Mouse (Mus musculus) ovary, postnatal 14 days (tissue): Measurements from ENCODE around the gene Rpl6.

Source experiments
- DNase-seq: peaks from one replicate; pipeline ENCODE4 v3.0.0; 2022; ENCODE audit warnings: low spot score

The Rpl6 gene

DNA sequence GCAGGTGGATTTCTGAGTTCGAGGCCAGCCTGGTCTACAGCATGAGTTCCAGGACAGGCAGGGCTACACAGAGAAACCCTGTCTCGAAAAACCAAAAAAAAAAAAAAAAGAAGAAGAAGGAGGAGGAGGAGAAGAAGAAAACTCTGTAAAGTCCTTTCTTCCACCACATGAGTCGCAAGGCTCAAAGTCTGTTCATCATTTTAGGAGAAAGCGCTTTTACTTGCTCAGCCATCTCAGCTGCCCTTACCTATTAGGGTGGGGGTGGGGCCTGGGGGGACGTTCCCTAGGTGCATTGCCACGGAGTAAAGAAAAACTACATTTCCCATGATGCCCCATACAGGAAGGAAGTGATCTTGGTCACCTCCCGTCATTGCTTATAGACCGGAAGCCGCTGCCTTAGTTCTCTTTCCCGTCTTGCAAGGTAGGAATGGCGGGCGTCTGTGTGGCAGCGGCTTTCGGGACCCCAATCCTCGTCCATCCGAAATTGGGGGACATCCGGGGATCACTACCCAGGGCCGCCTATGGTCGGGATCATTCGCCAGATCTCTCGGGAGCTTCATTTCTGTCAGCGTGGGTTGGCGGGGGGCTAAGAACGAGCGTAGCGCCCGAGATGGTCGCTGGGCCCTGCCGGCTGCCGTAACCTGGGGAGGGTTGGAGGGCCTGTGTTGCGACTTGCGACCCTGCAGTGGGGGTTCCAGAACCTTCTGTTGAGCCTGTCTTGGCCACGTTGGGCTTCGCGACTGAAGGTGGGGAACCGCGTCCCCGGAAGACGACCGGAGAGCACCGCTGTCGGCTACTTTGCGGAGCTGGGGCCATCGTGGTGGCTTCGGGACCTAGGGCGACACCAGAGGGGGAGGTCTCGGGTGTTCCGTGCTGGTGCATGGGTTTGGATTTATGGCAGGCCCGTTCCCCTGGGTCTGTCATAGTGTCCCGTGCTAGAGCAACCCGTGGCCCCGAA is at the start of gene Rpl6:
Rpl6 (plus strand) TSS at position 350 of the 958 bp plus-strand sequence.
- DNase-seq, result peak; percentile 69

DNA sequence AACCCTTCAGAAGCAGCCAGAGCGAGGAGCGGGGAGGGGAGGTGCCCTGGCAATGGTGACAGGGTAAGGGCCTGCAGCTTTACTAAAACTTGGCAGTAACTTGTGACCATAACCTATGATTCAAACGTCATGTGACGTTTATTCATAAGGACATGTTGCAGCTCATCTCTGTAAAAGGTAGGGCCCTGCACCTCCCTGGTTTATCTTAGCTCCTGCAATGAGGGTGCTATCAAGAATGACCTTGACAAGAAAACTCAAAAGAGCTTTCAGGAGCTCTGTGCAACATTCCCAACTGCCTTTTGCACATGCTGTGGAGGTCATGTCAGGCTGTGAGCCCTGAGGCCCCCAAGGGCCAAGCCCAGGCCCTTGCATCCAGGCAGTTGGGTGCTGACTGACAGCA is 48.2 kb upstream of the Rpl6 start:
- DNase-seq, result no peak

GRCm38 (mm10) chr5:121157017-121157416 is 47.3 kb upstream of the Rpl6 start:
- no peak for DNase-seq

DNA sequence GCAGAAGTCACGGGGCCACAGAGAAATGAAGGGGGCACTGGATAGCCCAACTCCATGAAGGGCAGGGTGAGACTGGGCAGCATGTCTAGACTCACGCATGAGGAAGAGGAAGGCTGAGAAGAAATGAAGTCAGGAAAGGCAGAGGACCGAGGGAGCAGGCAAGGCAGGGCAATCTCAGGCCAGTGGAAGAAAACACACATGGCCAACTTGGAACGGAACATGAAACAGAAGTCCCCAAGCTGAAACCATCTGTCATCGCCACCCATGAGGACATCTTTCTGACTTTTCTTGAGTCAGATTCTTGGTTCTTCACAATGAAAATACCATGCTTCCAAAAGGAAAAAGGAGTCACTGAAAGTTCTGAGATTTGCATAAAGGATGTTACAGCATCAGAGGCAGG is 46.8 kb upstream of the Rpl6 start:
- no peak for DNase-seq

DNA sequence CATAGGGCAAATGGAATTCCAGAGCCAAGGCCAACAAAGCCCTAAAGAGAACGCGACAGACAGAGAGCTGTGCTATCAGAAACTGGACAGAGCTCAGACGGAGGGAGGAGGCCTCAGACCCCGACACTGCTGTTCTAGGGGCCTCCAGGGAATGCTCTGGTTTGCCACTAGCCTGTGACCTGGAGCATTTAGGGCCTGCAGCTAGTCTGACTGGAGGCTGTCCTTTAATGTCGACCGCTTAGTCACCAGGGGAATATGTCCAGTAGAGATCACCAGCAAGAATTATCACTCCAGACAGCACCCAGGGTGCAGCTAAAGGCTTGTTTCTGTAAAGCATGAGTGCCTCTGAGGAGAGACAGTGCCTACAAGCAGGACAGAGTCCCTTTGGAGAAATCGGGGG is 45.3 kb upstream of the Rpl6 start:
- no peak for DNase-seq

GRCm38 (mm10) chr5:121162285-121162684 is 42.0 kb upstream of the Rpl6 start:
- no peak for DNase-seq

DNA sequence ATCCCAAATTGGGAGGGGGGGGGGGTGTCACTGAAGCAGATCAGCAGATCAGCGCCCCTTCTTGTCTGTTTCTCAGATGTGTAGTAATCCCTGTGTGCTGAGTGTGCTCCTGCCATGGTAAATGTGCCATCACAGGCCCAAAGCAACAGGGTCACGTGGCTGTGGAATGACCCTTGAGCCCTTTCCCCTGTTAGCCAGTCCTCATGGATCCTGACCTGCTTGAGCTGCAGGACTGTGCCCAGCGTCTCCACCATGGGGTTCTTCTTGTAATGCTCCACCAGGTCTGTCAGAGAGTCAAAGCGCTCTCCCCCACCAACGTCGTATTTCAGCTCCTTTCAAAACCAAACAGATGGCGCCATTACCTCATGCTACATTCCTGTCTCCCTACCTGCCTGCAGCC is 41.4 kb upstream of the Rpl6 start:
- DNase-seq, result no peak

GRCm38 (mm10) chr5:121166884-121167283 is 37.4 kb upstream of the Rpl6 start:
- DNase-seq, result no peak

DNA sequence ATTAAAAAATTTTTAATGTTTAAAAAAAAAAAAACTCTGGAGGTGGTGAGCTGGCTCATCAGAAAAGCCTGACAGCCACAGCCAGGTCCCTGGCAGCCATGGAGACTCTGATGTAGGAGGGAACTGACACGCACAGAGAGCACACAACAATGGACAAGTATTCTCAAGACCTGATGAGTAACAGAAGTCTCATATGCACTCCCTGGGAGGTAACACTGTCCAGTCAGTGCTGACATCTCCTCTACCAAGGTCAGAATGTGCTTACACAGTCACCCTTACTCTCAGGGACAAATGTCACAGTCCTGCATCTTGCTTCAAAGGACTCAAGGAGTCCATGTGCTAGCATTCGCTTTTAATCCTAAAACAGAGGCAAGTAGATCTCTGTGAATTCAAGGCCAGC is 34.7 kb upstream of the Rpl6 start:
- no peak for DNase-seq

- DNase-seq, result no peak
Measured at GRCm38 (mm10) chr5:121172835-121173234, 31.4 kb upstream of the Rpl6 start.

GRCm38 (mm10) chr5:121179077-121179857 is 25.0 kb upstream of the Rpl6 start:
- no peak for DNase-seq

- no peak for DNase-seq
Measured at GRCm38 (mm10) chr5:121183269-121183668, 21.0 kb upstream of the Rpl6 start.

DNA sequence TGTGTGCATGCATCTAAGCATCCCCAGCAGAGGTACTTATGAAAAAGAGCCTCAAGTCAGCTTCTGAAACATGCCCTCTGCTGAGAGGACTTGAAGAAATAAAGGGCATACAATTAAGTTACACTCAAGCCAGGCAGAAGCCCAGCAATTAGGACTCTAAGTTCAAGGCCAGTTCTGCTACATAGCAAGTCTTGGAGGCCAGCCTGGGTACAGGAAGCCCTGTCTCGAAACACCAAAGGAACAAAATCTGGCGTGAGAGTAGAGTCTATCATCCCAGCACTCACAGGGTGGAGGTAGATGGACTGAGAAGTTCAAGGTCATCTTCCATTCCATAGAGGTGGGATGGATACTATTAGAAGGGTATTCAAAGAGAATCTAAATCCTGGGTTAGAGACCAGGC is 19.9 kb upstream of the Rpl6 start:
- no peak for DNase-seq

DNA sequence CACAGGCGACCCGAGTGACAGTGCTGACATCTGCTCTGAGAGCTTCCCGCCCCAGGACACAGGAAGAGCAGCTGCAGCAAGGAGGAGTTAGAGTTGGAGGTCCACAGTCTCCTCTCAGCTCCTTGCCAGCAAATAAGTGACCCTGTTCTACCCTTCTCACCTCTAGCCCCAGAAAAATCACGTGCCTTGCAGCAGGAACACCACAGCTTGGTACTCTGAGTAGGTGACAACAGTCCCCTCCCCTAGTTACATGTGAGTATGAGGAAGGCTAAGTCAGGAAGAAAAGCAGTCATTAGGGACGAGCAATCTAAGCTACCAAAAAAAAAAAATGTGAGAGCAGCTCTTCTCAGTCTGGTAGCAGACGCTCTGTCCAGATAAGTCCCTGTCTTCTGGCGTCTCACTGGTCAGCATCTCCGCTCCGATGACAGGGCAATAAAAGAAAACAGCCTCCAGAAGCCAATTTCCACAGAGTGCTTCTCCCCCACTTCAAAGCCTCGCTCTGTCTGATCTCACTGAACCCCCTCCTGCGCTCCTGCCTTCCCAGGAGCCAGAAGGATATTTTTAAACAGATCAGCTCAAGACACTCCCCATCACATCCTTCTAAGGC is 19.2 kb upstream of the Rpl6 start:
- no peak for DNase-seq

GRCm38 (mm10) chr5:121187580-121188001 is 16.7 kb upstream of the Rpl6 start:
- DNase-seq, result no peak

- no peak for DNase-seq
Measured at GRCm38 (mm10) chr5:121188265-121188664, 16.0 kb upstream of the Rpl6 start.

GRCm38 (mm10) chr5:121189182-121189581 is 15.1 kb upstream of the Rpl6 start:
- DNase-seq, result no peak

- DNase-seq, result no peak
Measured at GRCm38 (mm10) chr5:121190210-121190835, 14.0 kb upstream of the Rpl6 start.

- DNase-seq, result peak; percentile 79
Measured at GRCm38 (mm10) chr5:121190836-121191583, 13.3 kb upstream of the Rpl6 start, which contains the start of gene Ptpn11. TSS of gene Ptpn11 (minus strand) at chr5:121191397.

DNA sequence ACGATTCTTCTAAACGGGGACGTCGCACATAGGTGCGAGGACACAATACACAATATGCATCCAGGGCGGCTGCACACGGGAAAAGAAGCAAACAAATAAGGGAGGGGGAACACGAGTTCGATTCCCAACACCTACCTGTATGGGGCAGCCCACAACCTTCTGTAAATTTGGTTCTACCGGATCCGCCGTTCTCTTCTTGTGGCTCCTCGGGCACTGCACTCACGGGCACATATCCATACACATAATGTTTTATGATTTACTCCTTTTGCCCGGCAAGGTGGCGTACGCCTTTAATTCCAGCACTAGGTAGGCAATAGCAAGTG is 12.7 kb upstream of the Rpl6 start:
- no peak for DNase-seq

DNA sequence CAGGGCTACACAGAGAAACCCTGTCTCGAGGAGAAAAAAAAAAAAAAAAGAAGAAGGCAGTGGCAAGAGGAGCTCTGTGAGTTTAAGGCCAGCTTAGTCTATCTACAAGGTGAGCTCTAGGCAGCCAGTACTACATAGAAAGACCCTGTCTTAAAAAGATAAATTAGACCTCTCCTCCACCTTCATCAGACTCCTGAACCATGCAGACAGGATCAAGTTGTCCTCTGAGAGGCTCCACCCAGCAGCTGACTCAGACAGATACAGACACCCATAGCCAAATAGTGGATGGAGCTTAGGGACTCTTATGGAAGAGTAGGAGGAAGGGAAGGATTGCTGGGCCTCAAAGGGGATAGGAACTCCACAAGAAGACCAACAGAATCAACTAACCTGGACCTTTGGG is 10.1 kb upstream of the Rpl6 start:
- no peak for DNase-seq

DNA sequence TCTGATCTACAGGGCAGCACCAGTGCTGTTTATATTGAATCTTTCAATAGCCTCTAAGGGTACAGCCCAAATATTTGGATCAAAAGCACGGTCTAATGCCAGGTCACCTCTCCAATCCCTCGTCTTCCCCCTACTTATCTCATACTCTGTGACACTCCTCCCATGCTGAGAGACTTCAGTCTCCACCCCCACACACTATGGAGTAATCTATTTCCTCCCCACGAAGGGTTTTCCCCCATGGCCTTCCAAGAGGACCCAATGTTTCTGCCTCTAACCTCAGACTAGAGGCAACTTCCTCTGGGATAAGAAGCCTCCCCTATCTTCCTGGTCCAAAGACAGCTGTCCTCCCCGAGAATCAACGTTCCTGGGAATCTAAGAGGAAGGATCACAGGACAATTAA is 7.5 kb upstream of the Rpl6 start:
- no peak for DNase-seq
